Mouse (Mus musculus): ENCODE measurements around the gene Plod3. TPM values are rescaled to one million over a fixed set of nuclear protein-coding genes. Genes with fewer than 3 reads are reported as not detected.

Gene Plod3
- total and polyA plus RNA-seq, 2 experiments, result 21.5 to 27.4 TPM

- Histone ChIP-seq H3K27ac (replicated peaks; ENCODE audit: insufficient read depth, low read depth, low read length) (peak overlapping the region; percentile 34), H3K36me3 (ENCODE audit: control insufficient read depth, insufficient read depth, low read length) (peaks cover 2% of the 10 kb centered on the region; the same call in 1 of the 2 replicates), H3K4me3 (ENCODE audit: insufficient read depth, low read depth, low read length) (peak overlapping the region; percentile 66), H3K79me2 (ENCODE audit: control insufficient read depth, insufficient read depth, low read length) (peaks cover 7% of the 10 kb centered on the region; the same call in 1 of the 2 replicates), H3K27me3 (ENCODE audit: control insufficient read depth, insufficient read depth, low read length) (no peaks in the 10 kb centered on the region), H3K9ac (ENCODE audit: low read depth, low read length) (0 out of 2 replicates have a peak overlapping the region, but pooled peaks have one; percentile 5), H3K4me1 (ENCODE audit: control insufficient read depth, insufficient read depth, low read length) (peaks cover 22% of the 10 kb centered on the region)
- 37% methylated on average over 5 of the region's 5 CpGs for WGBS
- TF ChIP-seq CTCF (IDR thresholded peaks at IDR 0.05; ENCODE audit: low read depth, low read length) (no peak), POLR2A (IDR thresholded peaks at IDR 0.05; ENCODE audit: extremely low read depth, insufficient read depth, low read length) (no peak)
- no peak for DNase-seq (ENCODE audit: extremely low read depth, low read depth, low spot score)
Observed at GRCm38 (mm10) chr5:136961334-136961982, 25.4 kb upstream of the Plod3 start.

- TF ChIP-seq CTCF (IDR thresholded peaks at IDR 0.05; ENCODE audit: low read depth, low read length), result no peak; the same call in 1 of the 2 replicates
- TF ChIP-seq POLR2A (IDR thresholded peaks at IDR 0.05; ENCODE audit: extremely low read depth, insufficient read depth, low read length), result peak; percentile 72; the same call in 1 of the 2 replicates
- no peaks in the 10 kb centered on the region for H3K27me3 ChIP-seq (ENCODE audit: control insufficient read depth, insufficient read depth, low read length)
- peak overlapping the region; percentile 82 for H3K27ac ChIP-seq (replicated peaks; ENCODE audit: insufficient read depth, low read depth, low read length)
- H3K79me2 ChIP-seq (ENCODE audit: control insufficient read depth, insufficient read depth, low read length), result peaks cover 4% of the 10 kb centered on the region; the same call in 1 of the 2 replicates
- peaks cover 19% of the 10 kb centered on the region for H3K4me1 ChIP-seq (ENCODE audit: control insufficient read depth, insufficient read depth, low read length)
- WGBS, result under 1% methylated on average over 20 of the region's 20 CpGs
- H3K4me3 ChIP-seq (ENCODE audit: insufficient read depth, low read depth, low read length), result peak overlapping the region; percentile 66
- peak overlapping the region; percentile 76 for H3K9ac ChIP-seq (ENCODE audit: low read depth, low read length)
- peak; percentile 91 for DNase-seq (ENCODE audit: extremely low read depth, low read depth, low spot score)
- H3K36me3 ChIP-seq (ENCODE audit: control insufficient read depth, insufficient read depth, low read length), result peaks cover 2% of the 10 kb centered on the region; the same call in 1 of the 2 replicates
Observed at GRCm38 (mm10) chr5:136961983-136962461, 24.8 kb upstream of the Plod3 start.

GRCm38 (mm10) chr5:136962501-136962900 lies 24.3 kb upstream of the Plod3 start:
- peak; percentile 63 for DNase-seq (ENCODE audit: extremely low read depth, low read depth, low spot score)
- Histone ChIP-seq H3K4me1 (ENCODE audit: control insufficient read depth, insufficient read depth, low read length) (peaks cover 19% of the 10 kb centered on the region), H3K36me3 (ENCODE audit: control insufficient read depth, insufficient read depth, low read length) (peaks cover 2% of the 10 kb centered on the region; the same call in 1 of the 2 replicates), H3K79me2 (ENCODE audit: control insufficient read depth, insufficient read depth, low read length) (0 out of 2 replicates have a peak, but pooled peaks cover 4% of the 10 kb centered on the region), H3K4me3 (ENCODE audit: insufficient read depth, low read depth, low read length) (peak overlapping the region; percentile 66), H3K27me3 (ENCODE audit: control insufficient read depth, insufficient read depth, low read length) (no peaks in the 10 kb centered on the region), H3K9ac (ENCODE audit: low read depth, low read length) (peak overlapping the region; percentile 76), H3K27ac (replicated peaks; ENCODE audit: insufficient read depth, low read depth, low read length) (peak overlapping the region; percentile 82)
- under 1% methylated on average over 10 of the region's 10 CpGs for WGBS
- no peak for TF ChIP-seq POLR2A (IDR thresholded peaks at IDR 0.05; ENCODE audit: extremely low read depth, insufficient read depth, low read length)
- peak; percentile 96 for TF ChIP-seq CTCF (IDR thresholded peaks at IDR 0.05; ENCODE audit: low read depth, low read length)

- Histone ChIP-seq H3K9ac (ENCODE audit: low read depth, low read length) (no peak overlapping the region), H3K27me3 (ENCODE audit: control insufficient read depth, insufficient read depth, low read length) (no peaks in the 10 kb centered on the region), H3K79me2 (ENCODE audit: control insufficient read depth, insufficient read depth, low read length) (0 out of 2 replicates have a peak, but pooled peaks cover 4% of the 10 kb centered on the region), H3K4me3 (ENCODE audit: insufficient read depth, low read depth, low read length) (no peak overlapping the region), H3K36me3 (ENCODE audit: control insufficient read depth, insufficient read depth, low read length) (peaks cover 2% of the 10 kb centered on the region; the same call in 1 of the 2 replicates), H3K27ac (replicated peaks; ENCODE audit: insufficient read depth, low read depth, low read length) (peak overlapping the region; percentile 32), H3K4me1 (ENCODE audit: control insufficient read depth, insufficient read depth, low read length) (peaks cover 19% of the 10 kb centered on the region)
- TF ChIP-seq CTCF (IDR thresholded peaks at IDR 0.05; ENCODE audit: low read depth, low read length) (no peak), POLR2A (IDR thresholded peaks at IDR 0.05; ENCODE audit: extremely low read depth, insufficient read depth, low read length) (no peak)
- DNase-seq (ENCODE audit: extremely low read depth, low read depth, low spot score), result no peak
- WGBS, result 62% methylated on average over 8 of the region's 8 CpGs
Observed at GRCm38 (mm10) chr5:136962966-136963540, 23.8 kb upstream of the Plod3 start.

- Histone ChIP-seq H3K27ac (replicated peaks; ENCODE audit: insufficient read depth, low read depth, low read length) (no peak overlapping the region), H3K4me1 (ENCODE audit: control insufficient read depth, insufficient read depth, low read length) (peaks cover 8% of the 10 kb centered on the region; the same call in 1 of the 2 replicates), H3K4me3 (ENCODE audit: insufficient read depth, low read depth, low read length) (no peak overlapping the region), H3K79me2 (ENCODE audit: control insufficient read depth, insufficient read depth, low read length) (0 out of 2 replicates have a peak, but pooled peaks cover 4% of the 10 kb centered on the region), H3K9ac (ENCODE audit: low read depth, low read length) (no peak overlapping the region), H3K36me3 (ENCODE audit: control insufficient read depth, insufficient read depth, low read length) (peaks cover 2% of the 10 kb centered on the region; the same call in 1 of the 2 replicates), H3K27me3 (ENCODE audit: control insufficient read depth, insufficient read depth, low read length) (no peaks in the 10 kb centered on the region)
- WGBS, result 69% methylated on average over 9 of the region's 9 CpGs
- no peak for DNase-seq (ENCODE audit: extremely low read depth, low read depth, low spot score)
- TF ChIP-seq CTCF (IDR thresholded peaks at IDR 0.05; ENCODE audit: low read depth, low read length), result no peak
- TF ChIP-seq POLR2A (IDR thresholded peaks at IDR 0.05; ENCODE audit: extremely low read depth, insufficient read depth, low read length), result no peak
Observed at GRCm38 (mm10) chr5:136965210-136965609, 21.6 kb upstream of the Plod3 start.

All from liver, adult 2 months (tissue).